ENCODE assay signal across 8 mouse cellular contexts in the genomic region with DNA sequence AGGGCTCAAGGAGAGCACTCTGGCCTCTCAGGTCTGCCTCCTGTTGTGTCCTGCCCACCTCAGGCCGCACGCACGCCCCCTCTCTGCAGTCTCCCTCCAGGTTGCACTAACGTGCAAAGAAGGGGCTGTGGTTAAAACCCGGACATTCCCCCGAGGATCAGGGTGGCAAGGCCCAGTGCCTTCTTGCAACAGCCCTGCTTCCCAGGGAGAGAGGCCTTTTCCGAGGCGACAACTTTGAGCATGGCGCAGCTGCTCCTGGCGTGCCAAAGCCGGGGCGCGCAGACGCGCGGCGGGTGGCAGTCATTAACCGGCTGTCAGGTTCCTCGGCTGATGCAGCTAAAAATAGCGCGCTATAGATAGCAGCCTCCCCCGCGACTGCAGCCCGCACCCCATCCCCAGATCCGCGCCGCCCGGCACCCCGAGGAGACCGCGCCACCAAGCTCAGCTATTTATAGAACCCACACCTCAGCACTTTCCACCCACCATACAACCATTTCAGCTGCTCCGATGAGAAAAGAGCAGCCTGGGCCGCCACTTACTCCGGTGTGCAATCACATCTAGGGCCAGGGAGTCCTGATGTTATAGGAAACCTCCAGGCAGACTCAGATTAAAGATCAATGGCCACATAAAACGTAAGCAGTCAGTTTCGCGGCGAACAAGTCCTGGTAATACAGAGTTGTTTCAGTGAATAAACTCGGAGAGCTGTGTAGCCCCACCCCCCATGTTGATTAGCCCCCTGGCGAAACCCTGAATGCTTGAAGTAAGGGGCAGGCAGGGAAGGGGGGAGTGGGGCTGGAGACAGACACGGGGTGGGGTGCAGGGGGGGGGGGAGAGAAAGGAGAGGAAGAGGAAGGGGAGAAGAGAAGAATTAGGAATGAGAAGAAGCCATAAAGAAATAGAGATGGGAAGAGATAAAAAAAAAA. TPM values are rescaled to one million over a fixed set of nuclear protein-coding genes. Genes with fewer than 3 reads are reported as not detected.
DNase-seq lines count a peak whose midpoint lies in the region; ATAC-seq lines count a peak whose summit lies in the region.

No protein-coding gene starts in this region.

- peak overlapping the region; percentile 87 for H3K4me3 ChIP-seq in megakaryocyte, embryonic 14.5 days (replicated peaks)
- peak overlapping the region; percentile 39 for H3K4me3 ChIP-seq in embryonic facial prominence, embryonic 15.5 days (replicated peaks)
- H3K4me3 ChIP-seq in heart, embryonic 10.5 days = peak overlapping the region; percentile 51
- H3K4me3 ChIP-seq in liver, embryonic 15.5 days (replicated peaks) = peak overlapping the region; percentile 20; the same call in 1 of the 2 replicates

- H3K4me2 ChIP-seq in embryonic facial prominence, embryonic 15.5 days (replicated peaks) = peak overlapping the region; percentile 69
- peak overlapping the region; percentile 55 for H3K4me2 ChIP-seq in liver, embryonic 15.5 days

- no peaks in the 10 kb centered on the region for H3K36me3 ChIP-seq in megakaryocyte, embryonic 14.5 days (replicated peaks; ENCODE audit: low read length)
- no peaks in the 10 kb centered on the region for H3K36me3 ChIP-seq in embryonic facial prominence, embryonic 15.5 days
- no peaks in the 10 kb centered on the region for H3K36me3 ChIP-seq in heart, embryonic 10.5 days
- no peaks in the 10 kb centered on the region for H3K36me3 ChIP-seq in liver, embryonic 15.5 days (replicated peaks)

- DNase-seq in heart, embryonic 10.5 days (ENCODE audit: low spot score) = peak; percentile 91
- peak; percentile 84 for DNase-seq in layer of hippocampus, adult 11-12 months (ENCODE audit: low spot score)
- peak; percentile 43 for DNase-seq in retina, postnatal 7 days (ENCODE audit: low read depth, low spot score)
- no peak for DNase-seq in urinary bladder, postnatal 36 days (ENCODE audit: low spot score in 2 of 2)

- 1% methylated on average over 41 of the region's 41 CpGs for WGBS in embryonic facial prominence, embryonic 15.5 days
- 1% methylated on average over 41 of the region's 41 CpGs for WGBS in heart, embryonic 10.5 days
- 2% methylated on average over 41 of the region's 41 CpGs for WGBS in liver, embryonic 15.5 days (ENCODE audit: insufficient replicate concordance)

- peak overlapping the region; percentile 73; the same call in 1 of the 2 replicates for H3K27ac ChIP-seq in embryonic facial prominence, embryonic 15.5 days (replicated peaks)
- H3K27ac ChIP-seq in heart, embryonic 10.5 days = peak overlapping the region; percentile 86
- H3K27ac ChIP-seq in liver, embryonic 15.5 days (replicated peaks) = no peak overlapping the region

- no peak overlapping the region for H3K9ac ChIP-seq in embryonic facial prominence, embryonic 15.5 days
- no peak overlapping the region for H3K9ac ChIP-seq in liver, embryonic 15.5 days

- peaks cover 41% of the 10 kb centered on the region for H3K27me3 ChIP-seq in megakaryocyte, embryonic 14.5 days (replicated peaks)
- no peaks in the 10 kb centered on the region for H3K27me3 ChIP-seq in embryonic facial prominence, embryonic 15.5 days
- H3K27me3 ChIP-seq in heart, embryonic 10.5 days (ENCODE audit: insufficient read depth, poor library complexity, severe bottlenecking) = no peaks in the 10 kb centered on the region
- peaks cover 18% of the 10 kb centered on the region for H3K27me3 ChIP-seq in liver, embryonic 15.5 days

- no peak for ATAC-seq in megakaryocyte, adult 5-6 weeks (ENCODE audit: poor library complexity, severe bottlenecking)
- peak; percentile 61; the same call in 1 of the 2 replicates for ATAC-seq in embryonic facial prominence, embryonic 15.5 days (ENCODE audit: insufficient number of reproducible peaks, low FRiP score, low TSS enrichment, low read depth)
- ATAC-seq in liver, embryonic 15.5 days (ENCODE audit: insufficient read depth) = no peak

- H3K4me1 ChIP-seq in megakaryocyte, embryonic 14.5 days = peaks cover 30% of the 10 kb centered on the region
- peaks cover 44% of the 10 kb centered on the region for H3K4me1 ChIP-seq in embryonic facial prominence, embryonic 15.5 days
- peaks cover 46% of the 10 kb centered on the region for H3K4me1 ChIP-seq in heart, embryonic 10.5 days
- H3K4me1 ChIP-seq in liver, embryonic 15.5 days (replicated peaks) = peaks cover 7% of the 10 kb centered on the region

- H3K9me3 ChIP-seq in megakaryocyte, embryonic 14.5 days = peaks cover 12% of the 10 kb centered on the region
- H3K9me3 ChIP-seq in embryonic facial prominence, embryonic 15.5 days (replicated peaks) = no peaks in the 10 kb centered on the region
- H3K9me3 ChIP-seq in heart, embryonic 10.5 days = no peaks in the 10 kb centered on the region
- no peaks in the 10 kb centered on the region for H3K9me3 ChIP-seq in liver, embryonic 15.5 days (replicated peaks)

RNA-seq across cellular contexts. Expression of a gene that starts 50.9 kb away (rescaled TPM):
- 0.46 TPM in 1 of 2 replicates, not detected in the other for polyA plus RNA-seq in megakaryocyte, embryonic 14.5 days (2012; ENCODE audit: insufficient read depth, low replicate concordance)
- 5.2 and 8.5 TPM in 2 replicates for total RNA-seq in megakaryocyte, adult 5-6 weeks (2015)
- 9.2 and 9.3 TPM in 2 replicates for total RNA-seq in megakaryocyte, adult 5-6 weeks (2017)
- polyA plus RNA-seq in embryonic facial prominence, embryonic 15.5 days (2015; fragmentation: Nextera tagmentation; extraction: Ambion mirVana) = 8.7 and 8.9 TPM in 2 replicates
- 7.1 and 8.7 TPM in 2 replicates for polyA plus RNA-seq in heart, embryonic 10.5 days (2016; fragmentation: Nextera tagmentation; extraction: Ambion mirVana)
- polyA plus RNA-seq in liver, embryonic 15.5 days (2015; fragmentation: Nextera tagmentation; extraction: Ambion mirVana) = 7.8 and 8.3 TPM in 2 replicates

RNA-seq across cellular contexts. Expression of a gene that starts 52.3 kb away (rescaled TPM):
- polyA plus RNA-seq in megakaryocyte, embryonic 14.5 days (2012; ENCODE audit: insufficient read depth, low replicate concordance) = not detected in 2 replicates
- not detected in 2 replicates for total RNA-seq in megakaryocyte, adult 5-6 weeks (2015)
- not detected in 2 replicates for total RNA-seq in megakaryocyte, adult 5-6 weeks (2017)
- 7.5 and 7.6 TPM in 2 replicates for polyA plus RNA-seq in embryonic facial prominence, embryonic 15.5 days (2015; fragmentation: Nextera tagmentation; extraction: Ambion mirVana)
- 3.6 and 4.2 TPM in 2 replicates for polyA plus RNA-seq in heart, embryonic 10.5 days (2016; fragmentation: Nextera tagmentation; extraction: Ambion mirVana)
- polyA plus RNA-seq in liver, embryonic 15.5 days (2015; fragmentation: Nextera tagmentation; extraction: Ambion mirVana) = 0.37 and 0.41 TPM in 2 replicates

Comparison
In these comparisons a context has a peak if more than half of its experiments do, and no peak if none do; other contexts are left out.
1. H3K4me3 ChIP-seq: peak in every context shown above with its lines; median percentile 87 in megakaryocyte, embryonic 14.5 days; 51 in heart, embryonic 10.5 days; 39 in embryonic facial prominence, embryonic 15.5 days; 20 in liver, embryonic 15.5 days.
2. DNase-seq: peak in heart, embryonic 10.5 days (single experiment), layer of hippocampus, adult 11-12 months (single experiment) and retina, postnatal 7 days (single experiment); none in urinary bladder, postnatal 36 days (0 of 2).